Mouse (Mus musculus): Measurements from ENCODE around the gene Emc1. TPM values are rescaled to one million over a fixed set of nuclear protein-coding genes. Genes with fewer than 3 reads are reported as not detected.

The Emc1 gene
- 10 to 100 TPM; 43.0 to 54.6 TPM for total RNA-seq (2021)
- long read RNA-seq, experiment 1, full-length matches to known transcripts: 73 of 86 reads
- long read RNA-seq, experiment 1, partial matches to known transcripts: 11 of 86 reads
- long read RNA-seq, experiment 1, other reads (novel, unspliced or antisense): 2 of 86 reads
- long read RNA-seq, experiment 2, full-length matches to known transcripts: 86 of 97 reads
- long read RNA-seq, experiment 2, partial matches to known transcripts: 10 of 97 reads
- long read RNA-seq, experiment 2, other reads (novel, unspliced or antisense): 1 of 97 reads

DNA sequence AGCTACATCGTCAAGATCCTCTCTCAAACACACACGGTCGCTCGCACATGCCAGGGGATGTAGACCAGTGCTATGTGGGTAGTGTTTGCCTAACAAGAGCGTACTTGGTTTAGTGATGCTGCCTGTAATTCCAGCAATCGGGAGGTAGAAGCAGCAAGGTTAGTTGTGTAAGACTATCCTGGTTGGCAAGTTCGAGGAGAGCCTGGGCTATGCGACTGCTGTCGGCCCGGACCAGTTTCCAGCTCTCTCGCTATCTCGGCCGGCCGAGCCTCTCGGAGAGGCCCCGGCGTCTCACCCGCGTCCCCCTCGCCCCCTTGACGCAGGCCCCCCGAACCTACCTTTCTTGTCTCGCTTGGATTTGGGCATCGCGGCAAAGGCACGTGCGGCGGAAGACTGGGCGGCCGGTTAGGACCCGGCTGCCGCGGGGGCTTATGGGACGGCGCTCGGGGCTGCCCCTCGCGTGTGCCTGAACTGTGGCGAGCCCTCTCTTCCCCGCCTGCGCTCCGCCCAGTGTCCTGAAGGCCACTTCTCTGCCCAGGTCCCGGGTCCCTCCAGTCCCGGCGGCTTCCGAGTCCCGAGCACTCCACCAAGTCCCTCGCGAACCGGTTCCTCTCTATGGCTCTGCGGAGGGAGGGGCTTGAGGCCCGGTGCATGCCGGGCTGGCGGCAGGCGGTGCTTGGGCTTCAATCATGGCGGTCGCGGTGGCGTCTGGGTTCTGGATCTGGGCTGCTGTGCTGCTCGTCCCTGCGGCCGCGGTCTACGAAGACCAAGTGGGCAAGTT, at the start of gene Emc1, which contains the start of the genes Mrto4 and Ubr4:
Gene Emc1 (plus strand): TSS at position 657 of the 781 bp plus-strand sequence.
Gene Mrto4 (minus strand): TSS at position 646 of the 781 bp plus-strand sequence.
Gene Ubr4 (plus strand): TSS at position 679 of the 781 bp plus-strand sequence.
- DNase-seq: peak; percentile 81 to 85
- intact Hi-C loops (cut with DNase I): loop anchor here (2.0 kb wide), 1 partner anchor 29 kb away; no protein-coding TSS in a partner anchor

DNA sequence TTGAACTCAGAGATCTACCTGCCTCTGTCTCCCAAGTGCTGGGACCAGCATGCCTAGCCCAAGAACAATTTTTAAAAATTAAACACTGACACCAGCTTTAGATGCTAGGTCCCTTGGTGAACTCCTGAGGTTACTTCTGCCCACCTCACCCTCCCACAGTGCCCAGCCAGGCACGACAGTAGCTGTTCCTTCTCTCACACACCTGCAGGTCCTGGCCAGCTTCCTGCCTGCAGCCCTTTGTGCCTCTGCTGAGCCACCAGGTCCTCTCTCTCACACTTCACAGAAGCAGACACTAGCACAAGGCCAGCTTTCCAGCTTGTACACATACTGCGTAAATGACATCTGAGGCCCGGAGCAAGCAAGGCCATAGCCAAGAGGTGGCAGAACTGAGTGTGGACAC, 46.9 kb upstream of the Emc1 start:
- intact Hi-C loops (cut with DNase I): no loop called here
- no peak for DNase-seq

DNA sequence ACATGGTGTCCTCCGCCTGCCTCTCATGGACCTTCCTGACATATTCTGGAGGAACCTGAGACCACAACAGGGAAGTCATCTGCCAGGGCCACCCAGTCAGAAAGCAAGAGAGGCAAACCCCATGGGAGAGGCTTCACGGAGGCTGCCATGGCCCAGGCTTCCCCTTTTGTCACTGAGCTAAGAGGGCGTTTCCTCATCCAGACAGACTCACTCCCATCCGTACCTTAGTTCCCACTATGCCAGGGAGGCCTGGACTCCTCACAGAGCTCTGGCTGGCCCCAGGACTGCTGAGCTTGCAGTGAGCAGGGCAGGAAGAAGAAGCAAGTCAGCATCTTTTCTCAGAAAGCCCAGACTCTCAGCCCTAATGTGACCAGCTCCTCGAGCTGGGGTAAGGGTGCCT, 44.5 kb upstream of the Emc1 start:
- no peak for DNase-seq
- intact Hi-C loops (cut with DNase I): no loop called here

DNA sequence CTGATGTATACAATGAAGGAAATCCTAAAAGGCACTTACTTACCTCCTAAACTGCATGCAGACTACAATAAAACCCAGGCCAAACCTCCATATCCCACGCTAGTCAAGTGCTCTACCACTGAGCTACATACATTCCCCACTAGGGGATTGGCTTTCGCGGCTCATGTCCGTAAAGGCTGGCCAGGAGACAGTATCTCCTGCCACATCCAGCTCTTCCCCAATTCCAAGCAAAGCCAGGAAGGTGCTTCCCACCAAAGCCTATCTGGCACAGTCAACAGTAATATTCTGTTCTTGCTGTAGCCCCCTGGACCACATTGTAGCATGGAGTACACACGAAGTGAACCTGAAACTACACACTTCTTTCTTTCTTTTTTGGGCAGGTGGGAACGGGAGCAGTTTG, 42.7 kb upstream of the Emc1 start:
- DNase-seq: no peak
- intact Hi-C loops (cut with DNase I): no loop called here

DNA sequence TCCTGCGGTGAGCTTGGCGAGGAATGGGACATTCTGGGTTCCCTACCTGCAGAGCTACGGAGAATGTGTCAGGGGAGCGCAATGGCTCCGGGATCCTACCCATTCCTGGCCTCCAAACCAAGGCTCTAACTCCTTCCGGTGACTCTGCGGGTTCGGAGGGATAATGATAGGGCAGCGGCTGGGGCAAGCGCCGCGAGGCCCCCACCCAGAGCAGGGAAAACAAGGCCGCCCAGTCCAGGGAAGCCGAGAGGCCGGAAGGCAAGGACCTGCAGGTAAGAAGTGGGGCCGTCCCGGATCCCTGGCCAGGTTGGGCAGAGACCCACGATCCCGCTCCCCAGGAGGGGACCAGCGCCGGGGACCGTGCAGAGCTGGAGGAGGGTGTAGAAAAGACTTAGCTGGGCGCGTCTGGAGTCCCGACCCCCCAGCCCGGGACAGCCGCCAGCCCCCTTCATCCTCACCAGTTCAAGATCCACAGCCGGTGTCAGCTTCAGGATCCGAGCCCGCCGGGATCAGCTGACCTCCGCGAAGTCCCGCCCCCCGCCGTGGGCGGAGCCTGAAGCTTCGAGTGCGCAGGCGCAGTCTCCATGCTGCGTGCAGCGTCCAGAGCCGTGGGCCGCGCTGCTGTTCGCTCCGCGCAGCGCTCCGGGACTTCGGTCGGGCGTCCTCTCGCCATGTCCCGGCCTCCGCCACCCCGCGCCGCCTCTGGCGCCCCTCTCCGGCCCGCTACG, 42.1 kb upstream of the Emc1 start, which contains the start of the genes Pqlc2 and Akr7a5:
Gene Pqlc2 (minus strand): TSS at position 538 of the 728 bp plus-strand sequence.
Gene Akr7a5 (plus strand): TSS at position 574 of the 728 bp plus-strand sequence.
- intact Hi-C loops (cut with DNase I): no loop called here

DNA sequence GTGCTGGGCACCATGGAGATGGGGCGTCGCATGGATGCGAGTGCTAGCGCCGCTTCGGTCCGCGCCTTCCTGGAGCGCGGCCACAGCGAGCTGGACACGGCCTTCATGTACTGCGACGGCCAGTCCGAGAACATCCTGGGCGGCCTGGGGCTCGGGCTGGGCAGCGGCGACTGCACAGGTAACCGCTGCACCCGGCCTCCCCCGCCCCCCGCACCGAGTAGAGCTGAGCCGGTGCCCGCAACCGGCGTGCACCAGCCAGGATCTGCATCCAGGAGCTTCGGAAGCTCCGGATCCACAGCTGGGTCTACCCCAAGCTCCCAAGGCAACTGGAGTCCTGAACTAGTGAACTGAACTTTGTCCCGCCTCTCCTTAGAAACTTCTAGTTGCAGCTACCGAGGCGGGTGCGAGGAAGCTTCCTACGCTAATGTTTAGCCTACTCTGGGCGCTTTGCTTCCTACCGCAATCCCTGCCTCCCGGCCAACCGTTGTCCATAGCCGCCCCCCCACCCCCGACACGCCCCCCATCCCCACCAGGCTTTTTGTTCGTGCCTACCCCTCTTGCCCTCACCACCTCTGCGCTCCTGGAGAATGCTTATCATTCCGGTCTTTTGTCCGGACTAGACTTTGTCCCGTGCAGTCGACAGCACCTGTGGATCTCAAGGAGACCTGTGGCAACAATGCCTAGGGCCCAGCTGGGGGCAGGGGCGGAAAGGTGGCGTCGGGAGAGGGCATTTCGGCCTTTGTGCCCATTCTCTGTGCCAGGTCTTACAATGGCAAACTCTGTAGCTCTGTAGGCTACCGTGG, 41.3 kb upstream of the Emc1 start:
- no peak for DNase-seq
- intact Hi-C loops (cut with DNase I): no loop called here

More for the DNA sequence above, 42.1 kb upstream of the Emc1 start, which contains the start of the genes Pqlc2 and Akr7a5:
- DNase-seq: peak; percentile 99 to 100

DNA sequence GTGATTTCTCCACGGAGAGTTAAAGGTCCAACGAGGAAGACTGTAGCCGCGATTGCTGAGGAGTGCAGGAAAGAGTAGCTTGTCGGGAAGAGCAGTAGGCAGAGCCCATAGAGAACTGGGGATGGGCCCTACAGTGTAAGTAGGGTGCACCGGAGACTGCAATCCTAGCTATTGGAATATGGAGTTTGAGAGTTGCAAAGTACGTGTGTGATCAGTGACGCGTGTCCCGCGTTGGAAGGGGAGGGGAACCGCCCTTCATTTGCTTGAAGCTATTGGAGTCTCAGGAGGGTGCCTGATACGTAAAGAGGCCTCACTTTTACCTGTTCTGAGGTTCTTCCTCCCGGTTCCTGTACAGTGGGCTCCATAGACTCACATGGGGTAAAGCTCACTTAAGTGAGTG, 40.7 kb upstream of the Emc1 start:
- intact Hi-C loops (cut with DNase I): no loop called here
- no peak for DNase-seq

DNA sequence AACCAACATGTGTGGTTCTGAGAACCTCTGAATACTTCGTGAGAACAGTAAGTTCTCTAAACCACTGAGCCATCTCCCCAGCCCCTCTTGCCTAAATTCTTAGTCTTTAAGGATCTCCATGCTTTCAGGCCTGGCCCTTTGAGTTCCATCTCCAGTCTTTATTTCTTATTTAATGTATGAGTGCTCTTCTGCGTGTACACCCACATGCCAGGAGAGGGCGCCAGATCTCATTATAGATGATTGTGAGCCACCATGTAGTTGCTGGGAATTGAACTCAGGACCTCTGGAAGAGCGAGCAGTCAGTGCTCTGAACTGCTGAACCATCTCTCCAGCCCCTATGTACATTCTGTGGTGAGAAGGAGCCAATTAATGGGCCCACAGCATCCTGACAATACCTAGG, 39.8 kb upstream of the Emc1 start:
- intact Hi-C loops (cut with DNase I): no loop called here
- peak in 1 of 2 experiments; percentile 45 for DNase-seq

DNA sequence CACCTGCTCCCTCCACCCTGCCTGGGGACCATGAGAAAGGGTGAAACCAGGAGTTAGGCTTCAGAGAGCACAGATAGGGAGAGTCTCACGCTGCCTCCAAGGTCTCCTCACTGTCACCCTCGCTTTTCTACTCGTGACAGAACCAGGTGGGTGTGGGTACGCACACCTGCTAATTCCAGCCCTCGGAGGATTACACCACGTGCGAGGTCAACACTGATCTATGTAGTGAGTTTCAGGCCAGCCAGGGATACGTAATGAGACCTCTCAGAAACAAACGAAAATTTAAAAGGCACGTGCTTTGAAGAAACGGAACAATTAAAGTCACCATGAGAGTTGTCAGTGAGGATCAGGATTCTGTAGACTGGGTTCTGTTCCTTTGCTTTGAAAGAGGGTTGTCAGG, 33.9 kb upstream of the Emc1 start:
- DNase-seq: no peak
- intact Hi-C loops (cut with DNase I): no loop called here

DNA sequence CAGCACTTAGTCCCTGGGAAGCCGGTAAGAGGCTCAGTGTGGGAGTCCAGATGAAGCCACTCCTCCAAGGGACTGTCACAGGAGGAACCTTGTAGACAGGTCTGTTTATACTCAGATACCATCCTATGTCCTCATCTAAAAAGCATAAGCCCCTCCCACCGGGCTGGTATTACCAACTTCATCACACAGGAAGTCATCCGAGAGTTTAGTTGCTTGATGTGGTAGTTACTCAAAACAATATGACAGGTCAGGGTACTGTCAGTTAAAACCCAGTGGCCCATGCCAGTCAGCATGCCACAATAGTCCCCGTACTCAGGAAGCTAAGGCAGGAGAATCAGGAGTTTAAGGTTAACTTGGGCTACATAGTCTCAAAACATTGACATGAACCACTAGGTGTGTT, 32.6 kb upstream of the Emc1 start:
- no peak for DNase-seq
- intact Hi-C loops (cut with DNase I): no loop called here

DNA sequence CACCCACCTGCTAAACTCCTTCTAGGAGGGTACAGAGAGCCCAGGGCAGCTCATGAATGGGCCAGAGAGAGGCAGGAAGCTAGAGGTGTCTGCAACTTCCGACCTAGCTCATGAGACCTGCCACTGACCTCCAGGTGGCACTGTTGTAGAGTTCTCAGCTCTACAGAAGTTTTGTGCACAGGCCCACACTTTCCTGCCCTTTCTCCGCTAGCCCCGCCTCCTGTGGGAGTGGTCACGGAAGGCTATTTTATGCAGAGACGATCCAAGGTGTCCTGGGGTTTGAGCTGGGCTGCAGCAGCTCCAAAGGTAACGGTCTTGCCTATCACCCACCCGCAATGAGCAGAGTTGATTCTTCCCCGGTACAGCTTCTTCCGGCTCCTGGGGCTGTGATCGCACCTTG, 21.8 kb upstream of the Emc1 start:
- intact Hi-C loops (cut with DNase I): no loop called here
- DNase-seq: peak; percentile 62 to 79

DNA sequence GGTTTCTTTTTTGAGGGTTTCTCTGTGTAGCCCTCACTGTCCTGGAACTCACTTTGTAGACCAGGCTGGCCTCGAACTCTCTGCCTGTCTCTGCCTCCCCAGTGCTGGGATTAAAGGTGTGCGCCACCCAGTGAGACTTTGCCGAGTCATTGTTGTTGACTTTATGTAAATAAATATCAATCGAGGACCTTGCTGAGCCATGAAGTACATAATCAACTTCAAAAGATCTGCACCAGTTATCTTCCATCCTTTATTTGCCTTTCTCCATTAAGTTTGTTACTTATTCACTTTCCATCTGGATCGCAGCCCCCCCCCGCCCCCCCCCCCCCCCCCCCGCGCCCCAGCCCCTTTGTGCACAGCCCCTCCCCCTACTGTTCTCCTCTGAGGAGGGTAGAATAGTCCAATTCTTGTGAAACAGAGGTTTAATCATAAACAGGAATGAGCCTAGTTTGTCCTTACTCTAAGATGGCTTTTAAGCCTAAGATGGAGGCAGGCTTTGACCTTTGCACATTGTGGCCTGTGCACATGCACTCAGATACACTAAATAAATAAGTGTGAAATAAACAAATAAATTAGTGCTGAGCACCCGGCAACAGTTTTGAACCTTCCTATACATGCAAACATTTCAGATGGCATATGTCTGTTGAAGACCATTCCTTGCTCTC, 17.6 kb upstream of the Emc1 start:
- intact Hi-C loops (cut with DNase I): loop anchor here (2.0 to 5.0 kb wide), 2 partner anchors 47 to 250 kb away; no protein-coding TSS in a partner anchor

DNA sequence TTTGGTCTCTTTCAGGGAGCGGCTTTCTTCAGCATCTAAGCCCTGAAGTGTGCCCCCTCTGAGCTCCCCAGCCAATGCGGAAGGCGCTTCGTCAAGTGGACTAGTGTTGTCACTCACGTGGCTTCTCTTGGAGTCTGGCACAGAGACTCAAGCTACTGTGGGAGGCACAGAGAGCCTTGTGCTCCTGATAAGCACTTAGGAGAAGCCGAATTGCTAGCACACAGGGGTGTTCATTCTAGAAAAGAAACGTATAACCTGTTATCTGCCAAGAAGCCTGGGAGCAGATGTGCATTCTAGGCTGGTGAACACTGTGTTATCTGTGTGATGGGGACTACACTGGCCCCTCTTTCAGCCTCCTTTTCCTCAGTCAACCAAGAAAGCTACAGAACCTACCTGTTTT, 16.9 kb upstream of the Emc1 start:
- intact Hi-C loops (cut with DNase I): loop anchor here (2.0 to 5.0 kb wide), 2 partner anchors 48 to 251 kb away; no protein-coding TSS in a partner anchor
- DNase-seq: no peak

More for the DNA sequence above, 17.6 kb upstream of the Emc1 start:
- no peak for DNase-seq

DNA sequence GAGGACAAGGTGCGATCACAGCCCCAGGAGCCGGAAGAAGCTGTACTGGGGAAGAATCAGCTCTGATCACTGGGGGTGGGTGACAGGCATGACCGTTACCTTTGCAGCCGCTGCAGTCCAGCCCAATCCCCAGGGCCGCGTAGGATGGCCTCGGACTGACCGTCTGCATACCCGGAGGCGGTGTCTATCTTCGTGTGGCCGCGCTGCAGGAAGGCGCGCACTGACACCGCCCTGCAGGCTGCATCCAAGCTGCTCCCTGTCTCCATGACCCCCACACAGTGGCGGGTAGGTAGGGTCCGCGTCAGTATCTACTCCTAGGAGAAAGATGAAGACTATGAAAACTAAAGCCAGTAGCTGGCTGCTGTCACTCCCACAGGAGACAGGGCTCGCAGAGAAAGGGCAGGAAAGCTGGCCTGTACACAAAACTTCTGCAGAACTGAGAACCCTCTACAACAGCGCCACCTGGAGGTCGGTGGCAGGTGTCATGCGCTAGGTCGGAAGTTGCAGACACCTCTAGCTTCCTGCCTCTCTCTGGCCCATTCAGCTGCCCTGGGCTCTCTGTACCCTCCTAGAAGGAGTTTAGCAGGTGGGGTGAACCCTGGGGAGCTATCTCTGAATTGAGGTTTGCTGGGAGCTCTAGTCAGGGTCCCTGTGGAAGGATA, 15.4 kb upstream of the Emc1 start:
- intact Hi-C loops (cut with DNase I): loop anchor here (5.0 kb wide), 1 partner anchor 50 kb away; no protein-coding TSS in a partner anchor
- DNase-seq: peak; percentile 84 to 88

DNA sequence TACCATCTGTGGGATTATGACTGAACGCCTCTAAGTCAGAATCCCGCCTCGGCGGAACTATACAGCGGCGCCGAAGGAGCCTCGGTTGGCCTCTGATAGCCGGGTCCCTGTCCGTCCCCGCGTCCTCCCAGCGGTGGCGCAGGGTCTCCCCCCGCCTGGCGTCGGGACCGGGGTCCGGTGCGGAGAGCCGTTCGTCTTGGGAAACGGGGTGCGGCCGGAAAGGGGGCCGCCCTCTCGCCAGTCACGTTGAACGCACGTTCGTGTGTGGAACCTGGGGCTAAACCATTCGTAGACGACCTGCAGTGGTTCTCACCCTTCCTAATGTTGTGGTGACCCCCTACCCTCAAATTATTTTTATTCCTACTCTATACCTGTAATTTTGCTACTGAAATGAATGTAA, 14.2 kb upstream of the Emc1 start:
- no peak for DNase-seq
- intact Hi-C loops (cut with DNase I): loop anchor here (5.0 kb wide), 1 partner anchor 51 kb away; no protein-coding TSS in a partner anchor

DNA sequence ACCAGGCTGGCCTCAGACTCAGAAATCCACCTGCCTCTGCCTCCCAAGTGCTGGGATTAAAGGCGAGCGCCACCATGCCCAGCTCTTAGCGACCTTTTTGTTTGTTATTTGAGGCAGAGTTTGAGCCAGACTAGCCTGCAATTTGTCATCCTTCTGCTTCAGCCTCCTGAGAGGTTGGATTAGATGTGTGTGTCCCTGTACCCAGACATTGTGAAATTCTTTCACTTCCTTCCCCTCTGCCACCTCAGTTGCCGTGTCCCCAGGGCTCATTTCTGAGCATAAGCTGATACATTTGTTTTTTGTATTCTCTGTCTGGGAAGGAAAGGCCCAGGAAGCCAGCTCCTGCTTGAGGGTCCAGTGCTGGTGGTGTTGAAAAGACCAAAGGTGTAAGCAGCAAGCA, 11.6 kb upstream of the Emc1 start:
- intact Hi-C loops (cut with DNase I): no loop called here
- no peak for DNase-seq

DNA sequence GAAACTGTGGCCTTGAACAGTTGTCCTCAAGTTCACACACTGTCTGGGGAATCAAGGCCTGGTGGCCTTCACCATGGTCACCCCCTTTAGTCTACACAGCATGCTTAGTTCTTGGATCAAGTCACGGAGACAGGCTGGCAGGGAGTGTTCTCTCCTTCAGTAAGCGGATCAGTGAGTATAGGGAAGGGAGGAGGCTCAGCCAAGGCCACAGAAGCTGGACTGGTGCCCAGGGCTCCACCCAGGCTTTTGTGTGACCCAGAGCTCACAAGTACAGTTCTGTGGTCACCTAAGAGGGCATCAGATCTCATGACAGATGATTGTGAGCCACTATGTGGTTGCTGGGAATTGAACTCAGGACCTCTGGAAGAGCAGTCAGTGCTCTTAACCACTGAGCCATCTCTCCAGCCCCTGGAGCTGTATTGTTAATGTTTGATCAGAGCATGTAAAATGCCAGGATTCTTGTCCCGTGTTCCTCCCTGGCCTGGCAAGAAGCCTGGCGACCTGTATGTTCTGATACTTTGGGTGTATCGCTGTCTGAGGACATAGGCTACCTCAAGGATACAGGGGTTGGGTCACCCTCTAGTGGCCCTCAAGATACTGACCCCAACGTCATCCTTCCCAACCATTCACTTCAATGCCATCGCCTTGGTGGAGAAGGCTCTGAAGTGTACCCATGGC, 10.7 kb upstream of the Emc1 start:
- intact Hi-C loops (cut with DNase I): no loop called here
- no peak for DNase-seq

DNA sequence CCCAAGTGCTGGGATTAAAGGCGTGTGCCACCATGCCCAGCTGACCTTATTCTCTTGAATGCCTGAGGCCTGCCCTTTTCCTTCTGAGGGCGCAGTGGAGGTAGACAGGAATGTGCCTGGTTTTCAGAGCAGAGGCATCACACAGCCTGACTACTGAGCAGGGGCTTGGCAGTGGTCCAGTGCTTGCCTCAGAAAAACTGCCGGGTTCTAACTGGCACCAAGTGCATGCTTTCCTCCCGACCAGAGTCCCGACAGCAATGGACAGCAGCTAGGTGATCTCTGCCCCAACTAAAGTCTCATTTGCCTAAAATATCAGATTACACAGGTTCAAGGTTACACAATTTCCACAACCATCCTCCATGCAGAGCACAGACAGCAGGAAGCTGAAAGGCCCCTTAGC, 8.7 kb upstream of the Emc1 start:
- intact Hi-C loops (cut with DNase I): no loop called here
- no peak for DNase-seq

Data from heart, postnatal 14 days (tissue).